Mouse (Mus musculus): ENCODE measurements around the gene Nemf. TPM values are rescaled to one million over a fixed set of nuclear protein-coding genes. Genes with fewer than 3 reads are reported as not detected.
A peak's percentile ranks its signal among the peaks of the same experiment; 100 is the strongest.

Gene Nemf
- polyA plus RNA-seq, 1 experiment from 2014 or later = 98.0 TPM

- WGBS = 19% methylated on average over 5 of the region's 5 CpGs
- Histone ChIP-seq H3K4me1 (replicated peaks; ENCODE audit: control insufficient read depth, insufficient read depth, low read length) (no peaks in the 10 kb centered on the region; the same call in 1 of the 2 replicates), H3K9me3 (ENCODE audit: control insufficient read depth, low read length) (no peaks in the 10 kb centered on the region), H3K4me3 (ENCODE audit: low read depth, low read length) (no peak overlapping the region), H3K27me3 (ENCODE audit: control insufficient read depth, insufficient read depth, low read length) (no peaks in the 10 kb centered on the region), H3K27ac (ENCODE audit: low read depth, low read length) (no peak overlapping the region), H3K4me2 (ENCODE audit: low read depth, low read length, severe bottlenecking) (no peak overlapping the region), H3K9ac (ENCODE audit: low read length) (no peak overlapping the region), H3K36me3 (ENCODE audit: control insufficient read depth, insufficient read depth, low read length) (no peaks in the 10 kb centered on the region)
- ATAC-seq (replicated peaks; ENCODE audit: low FRiP score) = no peak
- peak; percentile 56 for DNase-seq (ENCODE audit: low spot score)
Measured at GRCm38 (mm10) chr12:69360655-69360996, 3.7 kb upstream of the Nemf start.

GRCm38 (mm10) chr12:69357300-69357646 lies 308 bp upstream of the Nemf start:
- ATAC-seq (replicated peaks; ENCODE audit: low FRiP score) (no peak), DNase-seq (ENCODE audit: low spot score) (no peak)
- no peaks in the 10 kb centered on the region for H3K27me3 ChIP-seq (ENCODE audit: control insufficient read depth, insufficient read depth, low read length)
- peak overlapping the region; percentile 90; the same call in 1 of the 2 replicates for H3K9ac ChIP-seq (ENCODE audit: low read length)
- peaks cover 3% of the 10 kb centered on the region; the same call in 1 of the 2 replicates for H3K36me3 ChIP-seq (ENCODE audit: control insufficient read depth, insufficient read depth, low read length)
- no peak overlapping the region for H3K27ac ChIP-seq (ENCODE audit: low read depth, low read length)
- H3K4me2 ChIP-seq (ENCODE audit: low read depth, low read length, severe bottlenecking) = peak overlapping the region; percentile 65
- WGBS = 7% methylated on average over 13 of the region's 13 CpGs
- H3K4me1 ChIP-seq (replicated peaks; ENCODE audit: control insufficient read depth, insufficient read depth, low read length) = no peaks in the 10 kb centered on the region; the same call in 1 of the 2 replicates
- no peaks in the 10 kb centered on the region for H3K9me3 ChIP-seq (ENCODE audit: control insufficient read depth, low read length)
- peak overlapping the region; percentile 88 for H3K4me3 ChIP-seq (ENCODE audit: low read depth, low read length)

- Histone ChIP-seq H3K4me1 (replicated peaks; ENCODE audit: control insufficient read depth, insufficient read depth, low read length) (no peaks in the 10 kb centered on the region), H3K9me3 (ENCODE audit: control insufficient read depth, low read length) (no peaks in the 10 kb centered on the region), H3K27ac (ENCODE audit: low read depth, low read length) (no peak overlapping the region), H3K27me3 (ENCODE audit: control insufficient read depth, insufficient read depth, low read length) (no peaks in the 10 kb centered on the region), H3K4me2 (ENCODE audit: low read depth, low read length, severe bottlenecking) (no peak overlapping the region), H3K9ac (ENCODE audit: low read length) (no peak overlapping the region), H3K36me3 (ENCODE audit: control insufficient read depth, insufficient read depth, low read length) (peaks cover 10% of the 10 kb centered on the region; the same call in 1 of the 2 replicates), H3K4me3 (ENCODE audit: low read depth, low read length) (no peak overlapping the region)
- no peak for DNase-seq (ENCODE audit: low spot score)
- ATAC-seq (replicated peaks; ENCODE audit: low FRiP score) = no peak
- WGBS = 84% methylated on average over 1 of the region's 1 CpGs
Measured at GRCm38 (mm10) chr12:69351685-69352084, 5.3 kb downstream of the Nemf start.

- Histone ChIP-seq H3K4me2 (ENCODE audit: low read depth, low read length, severe bottlenecking) (no peak overlapping the region), H3K4me3 (ENCODE audit: low read depth, low read length) (no peak overlapping the region), H3K27ac (ENCODE audit: low read depth, low read length) (no peak overlapping the region), H3K27me3 (ENCODE audit: control insufficient read depth, insufficient read depth, low read length) (no peaks in the 10 kb centered on the region), H3K4me1 (replicated peaks; ENCODE audit: control insufficient read depth, insufficient read depth, low read length) (no peaks in the 10 kb centered on the region), H3K36me3 (ENCODE audit: control insufficient read depth, insufficient read depth, low read length) (peaks cover 13% of the 10 kb centered on the region; the same call in 1 of the 2 replicates), H3K9ac (ENCODE audit: low read length) (no peak overlapping the region), H3K9me3 (ENCODE audit: control insufficient read depth, low read length) (no peaks in the 10 kb centered on the region)
- ATAC-seq (replicated peaks; ENCODE audit: low FRiP score) (no peak), DNase-seq (ENCODE audit: low spot score) (no peak)
- WGBS = 93% methylated on average over 2 of the region's 2 CpGs
Measured at GRCm38 (mm10) chr12:69349928-69350327, 7.0 kb downstream of the Nemf start.

GRCm38 (mm10) chr12:69333547-69333946 lies 23.4 kb downstream of the Nemf start:
- 90% methylated on average over 2 of the region's 2 CpGs for WGBS
- H3K9me3 ChIP-seq (ENCODE audit: control insufficient read depth, low read length) = no peaks in the 10 kb centered on the region

GRCm38 (mm10) chr12:69332147-69332546 lies 24.8 kb downstream of the Nemf start:
- H3K9ac ChIP-seq (ENCODE audit: low read length) = no peak overlapping the region
- no peaks in the 10 kb centered on the region for H3K27me3 ChIP-seq (ENCODE audit: control insufficient read depth, insufficient read depth, low read length)
- H3K9me3 ChIP-seq (ENCODE audit: control insufficient read depth, low read length) = no peaks in the 10 kb centered on the region
- ATAC-seq (replicated peaks; ENCODE audit: low FRiP score) (no peak), DNase-seq (ENCODE audit: low spot score) (no peak)
- 96% methylated on average over 1 of the region's 1 CpGs for WGBS
- no peak overlapping the region for H3K4me2 ChIP-seq (ENCODE audit: low read depth, low read length, severe bottlenecking)
- peaks cover 4% of the 10 kb centered on the region; the same call in 1 of the 2 replicates for H3K36me3 ChIP-seq (ENCODE audit: control insufficient read depth, insufficient read depth, low read length)
- H3K27ac ChIP-seq (ENCODE audit: low read depth, low read length) = no peak overlapping the region
- no peaks in the 10 kb centered on the region for H3K4me1 ChIP-seq (replicated peaks; ENCODE audit: control insufficient read depth, insufficient read depth, low read length)
- no peak overlapping the region for H3K4me3 ChIP-seq (ENCODE audit: low read depth, low read length)

More at GRCm38 (mm10) chr12:69333547-69333946, 23.4 kb downstream of the Nemf start:
- Histone ChIP-seq H3K27ac (ENCODE audit: low read depth, low read length) (no peak overlapping the region), H3K4me2 (ENCODE audit: low read depth, low read length, severe bottlenecking) (no peak overlapping the region), H3K4me1 (replicated peaks; ENCODE audit: control insufficient read depth, insufficient read depth, low read length) (no peaks in the 10 kb centered on the region), H3K4me3 (ENCODE audit: low read depth, low read length) (no peak overlapping the region), H3K27me3 (ENCODE audit: control insufficient read depth, insufficient read depth, low read length) (no peaks in the 10 kb centered on the region), H3K9ac (ENCODE audit: low read length) (no peak overlapping the region), H3K36me3 (ENCODE audit: control insufficient read depth, insufficient read depth, low read length) (peaks cover 7% of the 10 kb centered on the region; the same call in 1 of the 2 replicates)
- DNase-seq (ENCODE audit: low spot score) = no peak
- no peak for ATAC-seq (replicated peaks; ENCODE audit: low FRiP score)

GRCm38 (mm10) chr12:69331187-69331586 lies 25.8 kb downstream of the Nemf start:
- no peaks in the 10 kb centered on the region for H3K4me1 ChIP-seq (replicated peaks; ENCODE audit: control insufficient read depth, insufficient read depth, low read length)
- H3K27ac ChIP-seq (ENCODE audit: low read depth, low read length) = no peak overlapping the region
- 95% methylated on average over 3 of the region's 3 CpGs for WGBS
- H3K27me3 ChIP-seq (ENCODE audit: control insufficient read depth, insufficient read depth, low read length) = no peaks in the 10 kb centered on the region
- H3K4me2 ChIP-seq (ENCODE audit: low read depth, low read length, severe bottlenecking) = no peak overlapping the region
- H3K4me3 ChIP-seq (ENCODE audit: low read depth, low read length) = no peak overlapping the region
- no peaks in the 10 kb centered on the region for H3K9me3 ChIP-seq (ENCODE audit: control insufficient read depth, low read length)
- no peak for DNase-seq (ENCODE audit: low spot score)
- H3K36me3 ChIP-seq (ENCODE audit: control insufficient read depth, insufficient read depth, low read length) = no peaks in the 10 kb centered on the region; the same call in 1 of the 2 replicates
- no peak for ATAC-seq (replicated peaks; ENCODE audit: low FRiP score)
- no peak overlapping the region for H3K9ac ChIP-seq (ENCODE audit: low read length)

- no peak for DNase-seq (ENCODE audit: low spot score)
- no peaks in the 10 kb centered on the region for H3K27me3 ChIP-seq (ENCODE audit: control insufficient read depth, insufficient read depth, low read length)
- H3K4me3 ChIP-seq (ENCODE audit: low read depth, low read length) = no peak overlapping the region
- H3K4me1 ChIP-seq (replicated peaks; ENCODE audit: control insufficient read depth, insufficient read depth, low read length) = no peaks in the 10 kb centered on the region
- H3K4me2 ChIP-seq (ENCODE audit: low read depth, low read length, severe bottlenecking) = no peak overlapping the region
- H3K9ac ChIP-seq (ENCODE audit: low read length) = no peak overlapping the region
- H3K36me3 ChIP-seq (ENCODE audit: control insufficient read depth, insufficient read depth, low read length) = peaks cover 6% of the 10 kb centered on the region; the same call in 1 of the 2 replicates
- H3K27ac ChIP-seq (ENCODE audit: low read depth, low read length) = no peak overlapping the region
- no peaks in the 10 kb centered on the region for H3K9me3 ChIP-seq (ENCODE audit: control insufficient read depth, low read length)
- ATAC-seq (replicated peaks; ENCODE audit: low FRiP score) = no peak
Measured at GRCm38 (mm10) chr12:69318431-69318830, 38.5 kb downstream of the Nemf start.

GRCm38 (mm10) chr12:69309659-69310058 lies 47.3 kb downstream of the Nemf start:
- no peak for ATAC-seq (replicated peaks; ENCODE audit: low FRiP score)
- Histone ChIP-seq H3K9ac (ENCODE audit: low read length) (no peak overlapping the region), H3K9me3 (ENCODE audit: control insufficient read depth, low read length) (no peaks in the 10 kb centered on the region), H3K27ac (ENCODE audit: low read depth, low read length) (no peak overlapping the region), H3K4me2 (ENCODE audit: low read depth, low read length, severe bottlenecking) (no peak overlapping the region), H3K27me3 (ENCODE audit: control insufficient read depth, insufficient read depth, low read length) (no peaks in the 10 kb centered on the region), H3K4me1 (replicated peaks; ENCODE audit: control insufficient read depth, insufficient read depth, low read length) (no peaks in the 10 kb centered on the region), H3K4me3 (ENCODE audit: low read depth, low read length) (no peak overlapping the region), H3K36me3 (ENCODE audit: control insufficient read depth, insufficient read depth, low read length) (peaks cover 56% of the 10 kb centered on the region)
- 97% methylated on average over 4 of the region's 4 CpGs for WGBS
- DNase-seq (ENCODE audit: low spot score) = no peak

Data from forebrain, embryonic 11.5 days (tissue).